Mouse (Mus musculus) T-helper 17 cell (primary cell): ENCODE data around the gene Cep112.

Experiments
- in situ Hi-C, 2 experiments: fragments of 300-600 bp; cut with MboI, MseI; formaldehyde crosslinking; loops; 1 replicate in 1 of 2; 2 replicates in 1 of 2; pipeline ENCODE4 v1.15.1; 2025; ENCODE audit warnings: high pct_unique_total_duplicates in 2 of 2

The Cep112 gene

DNA sequence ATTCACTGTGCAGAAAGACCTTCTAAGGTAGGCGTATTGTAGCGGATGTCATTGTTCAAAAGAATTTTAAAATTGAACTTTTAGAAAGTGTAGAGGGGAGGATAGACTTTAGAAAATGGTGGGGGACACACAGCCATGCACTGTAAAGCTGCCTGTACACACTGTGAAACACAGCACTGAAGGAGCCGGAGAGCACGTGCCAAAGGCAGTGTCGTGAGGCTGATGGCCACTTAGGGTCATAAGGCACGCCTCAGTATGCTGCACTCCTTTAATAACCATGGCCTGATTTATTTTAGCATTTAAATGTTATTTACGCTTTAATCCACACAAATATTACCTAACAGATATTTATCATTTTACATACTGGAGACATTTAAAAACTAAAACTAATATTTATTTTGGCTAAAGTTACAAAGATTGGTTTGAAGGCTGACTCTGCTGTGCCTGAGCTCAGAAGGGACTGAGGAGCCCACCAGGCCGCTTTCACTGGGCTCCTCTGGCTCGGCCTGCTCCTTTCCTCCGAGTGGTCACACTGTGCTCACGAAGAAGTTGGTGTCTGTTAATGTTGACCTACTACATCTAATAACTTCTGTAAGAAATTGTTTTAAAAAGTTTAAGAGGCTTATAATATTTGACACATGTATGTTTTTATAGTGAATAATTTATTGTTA lies 19.0 kb downstream of the Cep112 start:
- in situ Hi-C loops = no loop called here

DNA sequence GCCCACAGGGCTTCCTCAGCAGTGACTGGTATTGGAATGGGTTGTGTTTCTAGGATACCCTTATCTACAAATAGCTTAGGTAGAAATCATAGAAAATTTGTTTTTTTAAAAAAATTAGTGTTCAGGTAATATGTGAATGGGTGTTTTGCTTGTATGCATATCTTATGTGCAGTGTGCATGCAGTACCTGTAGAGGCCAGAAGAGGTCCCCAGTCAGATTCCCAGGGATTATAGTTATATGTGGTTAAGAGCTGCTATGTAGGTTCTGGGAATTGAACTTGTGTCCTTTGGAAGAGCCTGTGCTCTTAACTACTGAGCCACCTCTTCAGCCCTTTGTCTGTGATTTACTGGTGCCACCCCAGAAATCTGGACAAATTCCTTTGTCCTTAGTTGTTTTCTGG lies 22.2 kb downstream of the Cep112 start:
- in situ Hi-C loops = no loop called here

DNA sequence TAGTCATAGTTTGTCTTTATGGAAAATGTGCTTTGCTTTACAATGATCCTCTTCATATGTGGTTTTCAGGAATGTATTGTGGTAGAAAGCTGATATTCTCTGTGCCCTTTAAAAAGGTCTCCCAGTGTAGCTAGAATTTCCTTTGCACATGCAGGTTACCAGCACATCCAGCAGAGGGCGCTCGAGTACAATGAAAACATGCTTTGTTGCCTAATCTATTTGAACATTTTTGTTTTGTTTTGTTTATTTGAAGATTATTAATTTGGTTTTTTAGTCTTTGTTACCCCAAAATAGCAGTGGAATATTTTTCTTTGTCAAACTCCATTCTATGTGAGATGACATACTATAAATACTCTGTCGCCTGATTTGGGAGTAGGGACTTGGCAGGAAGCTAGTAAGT lies 24.8 kb downstream of the Cep112 start:
- in situ Hi-C loops = loop anchor here (5.0 to 25.0 kb wide), 5 partner anchors 287 to 745 kb away; partner anchors contain the start of gene E030025P04Rik (in 1 of the 2)

DNA sequence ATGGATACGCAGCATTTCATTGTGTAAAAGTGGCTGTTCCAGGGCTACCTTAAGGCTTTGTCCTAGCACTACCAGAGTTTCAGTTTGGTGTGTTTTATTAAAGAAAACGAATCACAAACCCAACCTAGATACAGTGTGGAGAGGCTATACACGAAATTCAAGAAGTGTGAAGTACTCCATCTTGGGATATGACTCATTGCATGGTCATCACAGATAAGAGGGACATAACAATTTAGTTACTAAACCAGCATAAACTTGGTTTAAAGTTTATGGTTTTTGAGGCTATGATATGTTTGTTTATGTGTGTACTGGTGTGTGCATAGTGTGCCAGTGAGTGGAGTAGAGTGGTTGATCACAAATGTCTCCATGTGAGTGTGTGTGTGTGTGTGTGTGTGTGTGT lies 34.6 kb downstream of the Cep112 start:
- in situ Hi-C loops = loop anchor here (5.0 to 25.0 kb wide), 4 partner anchors 278 to 735 kb away; partner anchors contain the start of gene E030025P04Rik (in 1 of the 2)

DNA sequence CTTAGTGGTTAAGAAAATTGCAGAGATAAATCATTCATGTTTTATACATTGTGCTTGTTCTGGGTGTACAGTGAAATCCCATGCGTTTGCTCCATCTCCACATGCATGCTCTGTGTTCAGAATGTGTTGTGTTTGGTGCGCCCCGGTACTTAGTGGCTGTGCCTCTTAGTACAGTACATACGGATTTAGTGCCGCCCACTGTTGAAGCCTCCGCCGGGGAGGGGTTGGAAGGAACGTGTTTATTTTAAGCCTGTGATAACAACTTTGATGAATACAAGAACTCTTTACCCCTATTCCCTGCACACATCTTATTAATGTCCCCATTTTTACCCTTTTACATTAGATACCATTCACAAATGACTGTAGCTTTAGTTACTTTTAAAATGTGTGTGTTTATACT lies 39.1 kb downstream of the Cep112 start:
- in situ Hi-C loops = loop anchor here in 1 of 2 experiments (25.0 kb wide), 1 partner anchor 273 kb away; no protein-coding TSS in a partner anchor

DNA sequence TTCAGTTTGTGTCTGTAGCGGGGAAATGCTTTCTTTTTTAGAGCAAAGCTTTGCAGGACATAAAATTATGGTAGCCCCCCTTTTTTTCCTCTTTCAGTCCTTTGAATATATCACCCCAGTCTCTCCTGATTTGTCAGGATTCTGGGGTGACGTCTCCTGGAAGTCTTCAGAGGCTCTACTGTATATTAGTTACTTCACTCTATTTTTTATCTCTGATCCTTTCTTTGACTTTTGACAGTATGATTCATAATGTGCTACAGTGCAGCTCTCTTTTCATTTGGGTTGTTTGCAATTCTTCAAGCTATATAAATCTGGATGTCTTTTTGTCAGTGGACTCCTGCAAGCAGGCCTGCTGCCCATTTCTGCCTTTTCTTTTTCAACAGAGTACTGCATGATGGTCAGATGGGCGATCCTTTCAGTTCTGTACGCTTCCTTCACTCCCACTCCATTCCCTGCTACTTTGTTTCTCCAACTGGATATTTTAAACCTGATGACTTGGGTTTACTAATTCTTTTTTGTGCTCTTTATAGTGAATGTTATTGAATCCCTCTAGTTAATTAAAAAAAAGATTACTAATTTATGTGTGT lies 39.8 kb downstream of the Cep112 start:
- in situ Hi-C loops = loop anchor here in 1 of 2 experiments (25.0 kb wide), 1 partner anchor 272 kb away; no protein-coding TSS in a partner anchor

DNA sequence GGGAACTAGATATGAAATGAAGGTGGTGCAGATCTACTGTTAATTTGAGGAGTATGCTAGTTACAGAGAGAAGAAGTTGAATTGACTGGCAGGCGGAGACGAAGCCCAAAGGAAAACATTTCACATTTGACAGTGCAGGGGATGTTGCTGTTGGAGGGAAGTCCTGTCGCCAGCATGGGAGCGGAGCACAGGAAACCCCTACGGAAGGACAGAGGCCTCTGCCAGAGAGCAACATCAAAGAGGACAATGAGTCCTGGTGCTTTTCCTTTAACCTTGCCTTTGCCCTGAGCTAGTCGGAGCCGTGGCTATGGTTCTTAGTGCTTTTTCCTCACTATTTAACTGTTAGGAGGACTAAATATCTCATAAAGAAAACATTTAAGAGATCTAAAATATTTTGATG lies 50.7 kb downstream of the Cep112 start:
- in situ Hi-C loops = no loop called here

DNA sequence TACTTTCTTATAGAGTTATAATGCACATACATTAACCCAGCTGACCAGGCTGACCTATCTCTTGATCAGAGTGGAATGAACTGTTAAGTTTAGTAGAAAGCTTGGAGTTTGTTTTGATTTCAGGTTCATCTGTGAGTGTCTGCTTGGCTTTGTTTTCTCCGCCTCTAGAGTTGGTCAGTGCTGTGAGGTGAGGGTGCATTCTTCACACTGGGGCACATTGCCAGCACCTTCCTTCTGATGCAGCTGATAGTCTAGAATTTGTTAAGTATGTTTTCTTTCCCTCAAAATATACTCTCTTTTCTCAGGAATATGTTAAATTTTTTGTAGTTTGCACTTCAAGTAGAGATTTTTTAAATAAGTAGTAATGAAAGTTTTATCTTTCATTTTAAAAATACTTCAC lies 51.2 kb downstream of the Cep112 start:
- in situ Hi-C loops = no loop called here

DNA sequence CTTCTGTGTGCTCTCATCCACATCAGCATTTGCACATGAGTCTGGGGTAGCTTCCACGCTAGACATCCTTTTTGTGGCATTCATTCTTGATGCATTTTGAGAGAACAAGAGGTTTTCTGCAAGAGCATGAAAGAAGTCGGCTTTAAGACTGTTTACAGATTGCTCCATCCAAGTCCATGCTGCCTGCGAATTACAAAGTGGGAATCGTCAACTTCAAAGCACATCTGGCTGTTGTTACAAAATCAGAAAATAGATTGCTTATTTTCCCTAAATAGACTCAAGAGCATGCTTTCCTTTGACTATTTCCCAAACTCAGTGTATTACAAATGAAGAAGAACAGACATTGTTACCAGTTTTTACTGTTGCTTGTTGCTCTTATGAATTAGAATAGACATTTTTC lies 59.0 kb downstream of the Cep112 start:
- in situ Hi-C loops = no loop called here

DNA sequence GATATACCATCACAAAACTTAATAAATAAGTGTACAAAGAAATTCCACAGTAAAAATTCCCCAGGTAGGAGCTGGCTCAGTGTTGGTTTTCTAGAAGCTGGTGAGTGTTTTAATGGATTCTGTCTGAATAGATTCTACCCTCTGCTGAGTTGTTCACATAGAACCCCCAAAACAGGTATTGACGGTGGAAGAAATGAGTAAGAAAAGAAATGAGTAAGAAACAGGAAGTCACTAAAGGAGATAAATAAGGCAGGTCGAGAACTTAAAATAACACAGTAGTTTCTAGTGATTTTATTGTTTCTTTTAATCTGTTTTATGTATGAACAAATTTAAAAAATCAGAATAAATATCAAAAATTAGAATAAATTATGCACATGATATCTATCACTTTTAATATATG lies 63.3 kb downstream of the Cep112 start:
- in situ Hi-C loops = no loop called here

DNA sequence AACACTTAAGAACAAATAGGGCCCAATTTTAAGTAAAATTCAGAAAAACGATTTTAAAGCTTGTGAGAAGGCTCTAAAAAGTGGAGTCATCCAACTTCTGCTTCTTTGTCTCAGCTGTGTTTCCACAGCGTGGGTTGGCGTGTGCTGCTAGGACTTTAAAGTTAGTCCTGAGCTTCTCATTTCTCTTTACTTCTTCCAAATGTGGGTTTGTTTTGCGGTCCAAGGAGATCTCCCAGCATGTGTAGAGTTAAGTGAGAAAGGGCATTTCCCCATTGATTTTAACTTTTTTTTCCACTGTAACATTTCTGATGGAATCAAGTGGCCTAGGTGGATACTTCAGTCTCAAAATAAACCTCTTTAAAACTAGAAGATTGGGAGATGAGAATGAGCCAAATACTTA lies 64.9 kb downstream of the Cep112 start:
- in situ Hi-C loops = no loop called here

DNA sequence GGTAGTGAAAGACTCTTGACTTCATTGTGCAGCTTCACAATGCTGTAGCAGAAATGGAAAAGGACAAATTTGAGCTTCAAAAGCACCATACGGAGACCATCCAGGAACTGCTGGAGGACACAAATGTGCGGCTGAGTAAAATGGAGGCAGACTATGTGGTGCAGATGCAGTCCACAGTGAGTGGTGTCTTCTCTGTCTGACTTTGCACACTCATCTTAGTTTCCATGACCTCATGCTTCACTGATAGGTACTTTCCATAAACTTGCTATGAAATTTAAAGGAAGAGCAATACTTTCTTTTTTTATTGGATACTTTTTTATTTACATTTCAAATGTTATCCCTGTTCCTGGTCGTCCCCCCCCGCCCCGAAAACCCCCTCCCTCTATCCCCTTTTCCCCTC lies 83.2 kb downstream of the Cep112 start:
- in situ Hi-C loops = loop anchor here in 1 of 2 experiments (5.0 kb wide), 1 partner anchor 1039 kb away; no protein-coding TSS in a partner anchor

DNA sequence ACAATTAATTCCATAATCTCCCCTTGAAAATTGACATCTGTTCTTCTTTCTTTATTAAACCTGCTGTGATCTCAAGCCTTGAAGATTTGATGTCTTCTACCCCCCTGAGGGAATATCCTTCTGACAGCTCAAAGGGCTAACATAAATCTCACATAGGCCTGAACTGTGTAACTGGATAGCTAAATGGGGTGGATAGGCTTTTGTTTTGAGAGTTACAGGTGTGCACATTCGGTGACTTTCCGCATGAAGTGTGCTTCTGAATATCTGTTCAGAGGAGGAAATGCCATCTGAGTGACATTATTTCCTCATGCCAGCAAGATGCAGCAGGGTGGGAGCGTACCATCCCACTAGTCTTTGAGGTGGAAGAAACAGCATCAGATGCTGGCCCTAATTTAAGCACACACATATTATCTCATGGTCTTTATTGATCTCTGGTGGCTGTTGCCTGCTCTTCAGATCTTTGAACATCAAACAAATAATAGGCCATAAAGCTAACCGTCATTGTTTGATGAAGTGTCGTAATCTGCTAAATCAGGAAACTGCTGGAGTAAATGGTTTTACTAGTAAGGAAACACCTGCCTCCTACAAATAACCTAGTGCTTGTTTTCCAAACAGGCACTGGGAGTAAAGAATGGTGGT lies 102.9 kb downstream of the Cep112 start:
- in situ Hi-C loops = no loop called here

DNA sequence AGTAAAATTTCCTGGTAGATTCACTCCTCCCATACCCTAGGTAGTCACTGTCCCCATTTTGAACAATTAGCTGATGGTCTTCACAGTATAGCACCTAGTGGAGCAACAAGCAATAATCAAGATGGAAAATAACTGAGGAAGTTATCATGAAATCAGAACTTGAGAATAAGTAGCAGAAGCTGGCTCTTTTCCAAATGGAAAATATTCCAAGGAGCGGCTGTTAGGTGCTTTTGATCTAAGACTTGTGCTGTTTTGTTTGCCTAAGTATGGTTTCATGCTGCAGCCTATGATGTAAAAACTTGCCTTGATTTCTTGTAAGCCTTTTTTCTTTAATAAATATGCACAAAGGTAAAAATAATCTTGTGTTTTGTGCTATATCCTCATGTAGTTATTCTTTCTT lies 107.9 kb downstream of the Cep112 start:
- in situ Hi-C loops = loop anchor here (10.0 kb wide), 2 partner anchors 208 to 1288 kb away; no protein-coding TSS in a partner anchor

DNA sequence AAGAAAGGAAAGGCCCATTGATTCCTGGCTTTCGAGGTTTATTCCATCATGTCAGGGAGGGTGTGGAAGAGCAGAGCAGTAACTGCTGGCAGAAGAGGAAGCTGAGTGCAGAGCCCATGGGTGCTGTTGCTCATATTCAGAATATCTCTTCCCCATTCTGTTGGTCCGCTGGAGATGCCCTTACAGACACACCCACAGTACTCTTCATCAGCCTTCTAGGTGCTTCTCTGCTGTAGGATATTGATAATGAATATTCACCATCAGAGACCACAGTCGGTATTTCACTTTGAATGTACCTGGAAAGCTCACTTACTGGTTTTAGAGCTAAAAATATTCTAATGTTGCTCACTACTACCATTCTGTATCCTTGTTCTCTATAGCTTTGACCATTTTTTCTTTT lies 109.0 kb downstream of the Cep112 start:
- in situ Hi-C loops = loop anchor here (10.0 kb wide), 2 partner anchors 209 to 1289 kb away; no protein-coding TSS in a partner anchor

DNA sequence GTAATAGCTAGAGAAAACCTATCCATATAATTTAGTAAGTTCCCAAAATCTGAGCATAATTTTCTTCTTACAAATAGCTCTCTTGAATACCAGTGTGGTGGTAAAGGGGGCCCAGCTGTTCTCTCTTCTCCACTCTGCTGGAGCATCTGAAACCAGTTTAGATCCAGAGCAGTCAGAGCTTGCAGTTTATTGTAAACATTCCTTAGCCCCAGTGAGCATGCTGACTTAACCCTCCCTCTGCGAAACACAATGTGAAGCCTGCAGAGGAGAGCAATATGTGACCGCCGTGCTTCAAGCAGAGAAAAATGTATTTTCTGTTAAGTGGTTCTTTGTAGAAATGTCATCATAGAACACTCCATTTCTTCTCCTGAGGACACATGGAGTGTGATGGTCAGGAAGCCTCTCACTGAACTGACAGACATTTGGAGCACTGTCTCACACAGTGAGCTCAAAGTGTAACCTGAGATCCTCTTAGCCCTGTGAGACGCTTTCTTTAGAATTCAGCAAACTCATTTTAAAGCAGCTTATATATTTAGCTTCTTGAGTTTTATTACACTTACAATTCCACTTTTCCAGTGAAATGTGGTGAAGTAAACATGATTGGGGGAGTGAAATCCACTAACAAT lies 128.1 kb downstream of the Cep112 start:
- in situ Hi-C loops = no loop called here

DNA sequence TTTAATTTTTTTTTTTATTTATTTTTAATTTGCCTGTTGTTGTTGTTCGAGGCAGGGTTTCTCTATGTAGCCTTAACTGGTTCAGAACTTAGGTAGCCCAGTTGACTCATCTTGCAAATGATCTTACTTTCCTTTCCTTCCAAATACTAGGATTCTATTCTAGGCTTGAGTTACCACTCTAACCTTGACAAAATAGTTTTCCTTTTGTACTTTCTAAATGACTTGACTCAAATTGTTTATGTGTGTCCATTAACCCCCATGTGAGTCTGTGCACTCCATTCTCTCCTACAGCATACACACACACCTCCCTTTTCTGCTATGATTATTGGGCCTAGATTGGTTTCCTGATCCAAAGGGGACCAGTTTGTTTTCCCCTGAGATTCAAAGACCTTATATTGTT lies 128.9 kb downstream of the Cep112 start:
- in situ Hi-C loops = no loop called here

DNA sequence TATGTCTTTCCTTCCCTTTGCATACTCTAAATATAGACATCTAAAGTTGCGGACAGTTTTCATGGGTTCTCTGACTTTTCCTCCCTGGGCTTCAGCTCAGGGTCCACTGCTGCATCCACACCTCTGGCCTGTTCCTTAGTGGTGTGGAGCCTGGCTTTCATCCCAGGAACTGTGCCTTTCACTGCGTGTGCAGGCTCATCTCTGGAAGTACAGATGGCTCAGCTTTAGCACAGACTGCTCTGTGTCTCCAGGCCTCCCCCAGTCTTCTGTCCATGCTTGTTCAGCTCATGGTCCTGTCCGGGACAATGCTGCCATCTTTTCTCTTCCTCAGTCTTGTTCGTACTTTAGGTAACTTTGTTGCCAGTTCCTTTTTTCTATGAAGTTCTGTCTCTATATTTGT lies 133.6 kb downstream of the Cep112 start:
- in situ Hi-C loops = no loop called here

DNA sequence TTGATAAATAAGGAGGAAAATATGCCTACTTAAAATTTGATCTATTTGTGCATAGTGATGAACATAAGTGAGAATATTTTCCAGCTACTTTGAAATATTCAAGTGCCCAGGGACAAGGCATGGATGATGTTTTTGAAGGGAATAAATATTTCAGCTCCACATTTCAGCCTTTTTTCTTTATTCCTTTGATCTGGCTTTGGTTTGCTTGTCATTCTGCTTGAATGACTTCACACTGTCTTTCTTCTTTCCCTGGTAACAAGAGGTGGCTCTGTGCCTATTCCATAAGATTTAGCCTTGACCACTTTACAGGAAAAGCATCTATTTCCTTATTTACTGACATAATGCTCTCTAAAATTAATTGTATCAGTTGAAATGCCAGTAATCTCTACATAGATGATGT lies 134.5 kb downstream of the Cep112 start:
- in situ Hi-C loops = no loop called here

DNA sequence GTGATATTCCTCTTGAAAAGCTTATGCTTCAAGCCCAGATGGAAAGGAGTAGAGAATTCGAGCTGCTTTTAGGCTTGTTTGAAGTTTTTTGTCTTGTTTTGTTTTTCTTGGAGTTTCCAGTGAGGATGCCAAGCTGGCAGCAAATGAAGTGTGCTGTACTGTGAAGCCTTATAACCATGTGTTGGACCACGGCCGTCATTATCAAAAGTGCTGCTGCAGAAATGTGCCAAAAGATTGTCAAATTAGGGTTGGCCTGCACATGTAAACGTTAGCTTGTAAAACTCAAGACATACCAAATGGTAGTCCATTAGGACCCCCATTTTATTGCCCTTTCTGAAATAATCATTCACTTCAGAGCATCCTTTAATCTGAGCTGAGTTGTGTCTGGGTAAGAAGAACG lies 137.1 kb downstream of the Cep112 start:
- in situ Hi-C loops = loop anchor here in 1 of 2 experiments (10.0 kb wide), 1 partner anchor 463 kb away; no protein-coding TSS in a partner anchor

DNA sequence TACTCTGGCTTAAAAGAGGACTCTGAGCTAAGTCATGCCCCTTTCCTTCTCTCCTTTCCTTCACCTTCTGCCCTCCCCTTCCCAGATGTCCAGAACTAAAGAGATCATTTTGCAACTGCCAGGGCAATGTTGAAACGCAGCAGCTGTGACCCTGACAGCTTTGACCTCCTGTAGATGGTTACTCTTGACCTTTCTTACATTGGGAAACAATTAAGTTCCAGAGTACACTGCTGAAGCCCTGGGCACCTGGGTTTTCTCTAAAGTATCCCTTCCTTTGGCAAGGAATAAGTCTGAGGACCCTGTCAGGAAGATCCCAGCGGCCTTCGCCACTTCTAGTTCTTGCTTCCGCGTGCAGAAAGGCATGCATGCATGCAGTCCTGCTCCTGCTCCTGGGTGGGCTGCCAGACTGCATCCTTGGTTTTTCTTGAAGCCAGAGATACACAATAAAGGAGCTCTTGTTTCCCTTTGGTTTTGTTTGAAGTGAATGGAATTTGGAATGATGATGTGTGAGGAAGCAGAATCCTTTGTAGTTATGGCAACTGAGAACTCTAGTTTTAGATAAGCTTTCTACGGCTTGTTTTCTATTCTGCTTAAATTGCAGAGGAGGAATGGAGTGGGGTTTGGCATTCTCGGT lies 161.7 kb downstream of the Cep112 start:
- in situ Hi-C loops = no loop called here
